Mouse (Mus musculus): ENCODE results near the gene Tspan31. TPM values are rescaled to one million over a fixed set of nuclear protein-coding genes. Genes with fewer than 3 reads are reported as not detected.

Tspan31 gene
- polyA plus RNA-seq (2015; fragmentation: Nextera tagmentation; extraction: Ambion mirVana), result 77.4 and 84.3 TPM in 2 replicates

DNA sequence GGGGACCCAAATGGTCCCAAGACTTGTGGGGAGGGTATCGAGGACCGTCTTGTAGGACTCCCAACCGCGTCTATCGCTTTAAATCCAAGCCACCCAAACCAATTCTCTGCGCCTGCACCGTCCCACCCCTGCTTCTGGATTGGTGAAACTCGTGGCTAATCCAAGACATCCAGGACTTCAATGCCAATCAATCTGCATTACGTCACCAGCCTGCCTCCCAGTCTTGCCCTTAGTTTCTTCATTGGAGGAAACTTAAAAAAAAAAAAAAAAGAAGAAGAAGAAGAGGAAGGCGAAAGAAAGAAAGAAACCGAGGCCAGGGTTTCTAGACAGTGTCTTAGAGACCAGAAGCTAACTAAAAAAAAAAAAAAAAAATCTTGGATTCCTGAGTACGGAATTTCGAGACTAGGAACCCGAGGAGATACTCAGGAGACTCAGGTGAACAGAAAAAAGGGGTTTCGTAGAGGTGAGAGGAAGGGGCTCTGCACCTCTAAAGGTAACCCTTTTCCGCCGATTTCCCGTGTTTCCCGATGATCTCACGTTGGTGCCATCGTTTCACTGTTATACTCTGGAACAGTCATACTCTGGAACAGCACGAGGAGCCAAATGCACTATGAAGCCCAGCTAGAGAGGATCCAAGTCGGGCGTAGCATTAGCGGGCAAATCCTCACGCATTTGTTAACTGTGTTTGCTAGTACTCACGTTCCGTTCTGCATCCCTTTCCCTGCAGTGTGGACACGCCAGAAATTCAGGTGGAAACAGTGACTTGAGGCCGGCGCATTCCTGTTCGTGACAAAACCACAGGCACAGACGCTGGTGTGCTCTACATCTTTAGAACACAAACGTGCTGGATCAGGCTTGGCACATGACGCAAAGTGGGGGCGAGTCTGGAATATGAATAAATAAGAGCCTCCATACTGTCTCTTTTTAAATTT lies at the start of gene Tspan31:
Tspan31 (minus strand) TSS at position 75 of the 932 bp plus-strand sequence.
- WGBS (ENCODE audit: insufficient replicate concordance), result 1% methylated on average over 36 of the region's 36 CpGs
- Histone ChIP-seq H3K27me3 (no peaks in the 10 kb centered on the region), H3K4me3 (replicated peaks) (peak within 1 kb of the TSS; percentile 67), H3K4me2 (peak within 1 kb of the TSS; percentile 85), H3K27ac (replicated peaks) (peak within 1 kb of the TSS; percentile 66), H3K9me3 (replicated peaks) (no peaks in the 10 kb centered on the region), H3K9ac (peak within 1 kb of the TSS; percentile 64), H3K36me3 (replicated peaks) (peaks cover 29% of the 10 kb centered on the region), H3K4me1 (replicated peaks) (peaks cover 58% of the 10 kb centered on the region)
- peak; percentile 84 for ATAC-seq (ENCODE audit: insufficient read depth)

DNA sequence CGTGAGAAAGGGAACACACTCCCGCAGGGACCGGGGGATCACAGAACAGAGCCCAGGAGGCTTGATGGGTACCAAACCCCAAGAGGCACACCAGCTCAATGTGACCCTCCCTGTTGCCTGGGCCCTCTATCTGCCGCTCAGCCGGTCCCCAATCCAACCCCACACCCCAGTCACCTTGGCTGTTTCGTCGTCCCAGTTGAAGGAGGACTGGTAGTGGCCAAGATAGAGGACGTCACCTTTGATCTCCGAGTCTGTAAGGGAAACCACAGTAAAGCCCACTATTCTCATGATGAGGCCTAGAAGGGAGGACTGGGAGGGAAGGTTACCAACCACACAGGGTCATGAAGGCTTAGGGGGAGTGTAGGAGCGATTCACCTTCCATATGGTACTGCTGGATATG lies 49.2 kb upstream of the Tspan31 start:
- H3K9ac ChIP-seq, result no peak overlapping the region
- no peak overlapping the region for H3K4me2 ChIP-seq
- H3K27ac ChIP-seq (replicated peaks), result no peak overlapping the region
- no peaks in the 10 kb centered on the region for H3K27me3 ChIP-seq
- 85% methylated on average over 10 of the region's 10 CpGs for WGBS (ENCODE audit: insufficient replicate concordance)
- no peak overlapping the region for H3K4me3 ChIP-seq (replicated peaks)
- no peak for ATAC-seq (ENCODE audit: insufficient read depth)
- H3K9me3 ChIP-seq (replicated peaks), result no peaks in the 10 kb centered on the region
- H3K4me1 ChIP-seq (replicated peaks), result peaks cover 39% of the 10 kb centered on the region
- H3K36me3 ChIP-seq (replicated peaks), result peaks cover 53% of the 10 kb centered on the region

DNA sequence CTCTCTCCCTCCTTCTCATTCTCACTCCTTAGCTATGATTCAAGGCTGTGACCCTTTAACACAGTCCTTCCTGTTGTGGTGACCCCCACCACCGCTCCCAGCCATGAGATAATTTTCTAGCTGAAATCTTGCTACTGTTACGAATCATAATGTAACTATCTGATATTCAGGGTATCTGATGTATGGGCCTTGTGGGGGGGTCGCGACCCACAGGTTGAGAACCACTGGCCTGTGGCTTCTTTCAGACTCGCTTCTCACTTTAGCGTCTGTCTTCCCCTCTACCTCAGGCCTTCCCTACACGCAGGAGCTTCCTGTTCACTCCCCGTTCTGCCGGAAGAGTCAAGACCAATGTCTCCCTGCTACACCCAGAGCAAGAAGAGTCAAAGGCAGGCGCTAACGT lies 48.4 kb upstream of the Tspan31 start:
- Histone ChIP-seq H3K27ac (replicated peaks) (no peak overlapping the region), H3K9ac (no peak overlapping the region), H3K4me2 (no peak overlapping the region), H3K4me3 (replicated peaks) (no peak overlapping the region), H3K27me3 (no peaks in the 10 kb centered on the region), H3K36me3 (replicated peaks) (peaks cover 56% of the 10 kb centered on the region), H3K4me1 (replicated peaks) (peaks cover 34% of the 10 kb centered on the region), H3K9me3 (replicated peaks) (no peaks in the 10 kb centered on the region)
- ATAC-seq (ENCODE audit: insufficient read depth), result no peak
- 80% methylated on average over 11 of the region's 11 CpGs for WGBS (ENCODE audit: insufficient replicate concordance)

DNA sequence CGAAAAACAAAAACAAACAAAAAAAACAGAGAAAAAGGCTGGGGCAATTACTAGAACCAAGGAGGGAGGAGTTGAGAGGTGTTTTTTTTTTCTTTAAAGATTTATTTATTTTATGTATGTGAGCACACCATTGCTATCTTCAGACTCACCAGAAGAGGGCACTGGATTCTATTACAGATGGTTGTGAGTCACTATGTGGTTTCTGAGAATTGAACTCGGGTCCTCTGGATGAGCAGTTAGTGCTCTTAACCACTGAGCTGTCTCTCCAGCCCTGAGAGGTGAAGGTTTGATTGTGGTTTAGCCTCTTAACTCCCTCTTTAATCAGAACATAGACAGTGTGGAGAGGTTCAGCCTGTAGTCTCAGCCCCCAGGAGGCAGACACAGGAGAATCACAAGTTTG lies 45.0 kb upstream of the Tspan31 start:
- Histone ChIP-seq H3K4me2 (no peak overlapping the region), H3K9ac (no peak overlapping the region), H3K27me3 (no peaks in the 10 kb centered on the region), H3K9me3 (replicated peaks) (no peaks in the 10 kb centered on the region), H3K36me3 (replicated peaks) (peaks cover 75% of the 10 kb centered on the region), H3K4me1 (replicated peaks) (peaks cover 7% of the 10 kb centered on the region), H3K4me3 (replicated peaks) (no peak overlapping the region), H3K27ac (replicated peaks) (no peak overlapping the region)
- 49% methylated on average over 2 of the region's 2 CpGs for WGBS (ENCODE audit: insufficient replicate concordance)
- ATAC-seq (ENCODE audit: insufficient read depth), result no peak

DNA sequence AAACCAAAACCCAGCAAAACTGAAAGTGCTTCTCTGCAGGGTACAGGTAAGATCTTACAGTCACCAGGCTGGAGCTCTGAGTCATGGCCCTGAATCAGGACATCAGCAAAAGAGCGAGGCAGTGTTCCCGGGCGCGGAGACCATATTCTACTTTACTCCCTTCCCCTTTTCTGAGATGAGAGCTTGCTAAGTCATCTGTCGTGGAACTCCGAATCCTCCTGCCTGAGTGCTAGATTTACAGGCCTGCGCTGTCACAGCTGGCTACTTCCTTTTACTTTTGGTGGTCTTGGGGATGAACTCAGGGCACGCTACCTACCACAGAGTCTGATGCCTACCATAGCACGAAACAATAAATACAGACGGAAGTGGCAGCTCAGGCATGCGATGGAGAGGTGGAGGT lies 44.3 kb upstream of the Tspan31 start:
- Histone ChIP-seq H3K27ac (replicated peaks) (no peak overlapping the region; the same call in 1 of the 2 replicates), H3K9ac (no peak overlapping the region), H3K4me2 (no peak overlapping the region), H3K36me3 (replicated peaks) (peaks cover 72% of the 10 kb centered on the region), H3K9me3 (replicated peaks) (no peaks in the 10 kb centered on the region), H3K4me1 (replicated peaks) (peaks cover 1% of the 10 kb centered on the region; the same call in 1 of the 2 replicates), H3K27me3 (no peaks in the 10 kb centered on the region), H3K4me3 (replicated peaks) (no peak overlapping the region)
- 63% methylated on average over 11 of the region's 11 CpGs for WGBS (ENCODE audit: insufficient replicate concordance)
- ATAC-seq (ENCODE audit: insufficient read depth), result no peak

DNA sequence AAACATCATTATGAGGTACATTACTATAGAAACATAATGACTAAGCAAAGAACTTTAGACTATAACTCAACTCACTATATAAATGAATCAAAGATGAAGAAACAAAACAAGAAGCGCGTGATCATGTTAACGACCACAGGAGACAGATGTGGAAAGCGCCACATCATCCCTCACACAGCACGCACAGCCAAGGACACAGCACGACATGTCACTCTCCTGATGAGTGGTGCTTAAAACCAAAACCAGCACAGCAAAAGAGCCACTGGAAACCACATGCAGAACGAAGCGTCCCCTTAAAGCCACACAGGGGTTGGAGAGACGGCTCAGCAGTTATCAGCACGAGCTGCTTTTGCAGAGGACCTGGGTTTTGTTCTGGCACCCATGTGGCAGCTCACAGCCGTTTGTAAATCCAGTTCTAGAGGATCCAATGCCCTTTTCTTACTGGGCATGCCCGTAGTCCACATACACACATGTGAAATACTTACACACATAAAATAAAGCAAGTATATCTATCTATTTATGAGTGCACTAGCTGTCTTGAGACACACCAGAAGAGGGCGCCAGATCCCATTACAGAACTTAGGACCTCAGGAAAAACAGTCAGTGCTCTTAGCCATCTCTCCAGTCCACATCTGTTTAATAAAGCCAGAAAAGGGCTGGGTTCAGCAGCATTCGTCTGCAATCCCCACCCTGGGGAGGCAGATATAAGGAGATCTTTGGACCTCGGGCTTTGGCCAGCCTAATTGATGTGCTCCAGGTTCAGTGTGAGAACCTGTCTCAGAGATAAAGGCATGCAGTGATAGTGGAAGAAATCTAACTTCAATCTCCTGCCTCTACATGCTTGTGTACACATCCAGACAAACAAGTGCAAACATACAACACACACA lies 41.2 kb upstream of the Tspan31 start:
- Histone ChIP-seq H3K27me3 (no peaks in the 10 kb centered on the region), H3K4me2 (no peak overlapping the region), H3K27ac (replicated peaks) (no peak overlapping the region), H3K4me1 (replicated peaks) (peaks cover 25% of the 10 kb centered on the region), H3K9ac (no peak overlapping the region), H3K9me3 (replicated peaks) (no peaks in the 10 kb centered on the region), H3K4me3 (replicated peaks) (no peak overlapping the region), H3K36me3 (replicated peaks) (peaks cover 40% of the 10 kb centered on the region)
- ATAC-seq (ENCODE audit: insufficient read depth), result no peak
- 66% methylated on average over 15 of the region's 15 CpGs for WGBS (ENCODE audit: insufficient replicate concordance)

DNA sequence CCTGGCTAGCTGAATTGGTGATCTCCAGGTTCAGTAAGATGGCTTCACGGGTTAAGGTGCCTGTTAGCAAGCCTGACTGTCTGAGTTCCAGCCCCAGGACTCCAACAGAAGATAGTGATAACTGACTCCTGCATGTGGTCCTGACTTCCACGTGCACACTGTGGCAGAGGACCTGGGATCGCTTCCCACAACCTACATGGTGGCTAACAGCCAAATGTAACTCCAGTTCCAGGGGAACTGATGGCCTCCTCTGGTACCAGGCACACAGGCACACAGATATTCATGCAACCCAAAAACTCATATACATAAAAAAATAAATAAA lies 38.2 kb upstream of the Tspan31 start:
- Histone ChIP-seq H3K27ac (replicated peaks) (peak overlapping the region; percentile 49), H3K4me3 (replicated peaks) (no peak overlapping the region), H3K4me1 (replicated peaks) (peaks cover 35% of the 10 kb centered on the region), H3K27me3 (no peaks in the 10 kb centered on the region), H3K4me2 (peak overlapping the region; percentile 37), H3K9me3 (replicated peaks) (no peaks in the 10 kb centered on the region), H3K9ac (no peak overlapping the region), H3K36me3 (replicated peaks) (peaks cover 24% of the 10 kb centered on the region)
- WGBS (ENCODE audit: insufficient replicate concordance), result 26% methylated on average over 3 of the region's 3 CpGs
- ATAC-seq (ENCODE audit: insufficient read depth), result peak; percentile 41

DNA sequence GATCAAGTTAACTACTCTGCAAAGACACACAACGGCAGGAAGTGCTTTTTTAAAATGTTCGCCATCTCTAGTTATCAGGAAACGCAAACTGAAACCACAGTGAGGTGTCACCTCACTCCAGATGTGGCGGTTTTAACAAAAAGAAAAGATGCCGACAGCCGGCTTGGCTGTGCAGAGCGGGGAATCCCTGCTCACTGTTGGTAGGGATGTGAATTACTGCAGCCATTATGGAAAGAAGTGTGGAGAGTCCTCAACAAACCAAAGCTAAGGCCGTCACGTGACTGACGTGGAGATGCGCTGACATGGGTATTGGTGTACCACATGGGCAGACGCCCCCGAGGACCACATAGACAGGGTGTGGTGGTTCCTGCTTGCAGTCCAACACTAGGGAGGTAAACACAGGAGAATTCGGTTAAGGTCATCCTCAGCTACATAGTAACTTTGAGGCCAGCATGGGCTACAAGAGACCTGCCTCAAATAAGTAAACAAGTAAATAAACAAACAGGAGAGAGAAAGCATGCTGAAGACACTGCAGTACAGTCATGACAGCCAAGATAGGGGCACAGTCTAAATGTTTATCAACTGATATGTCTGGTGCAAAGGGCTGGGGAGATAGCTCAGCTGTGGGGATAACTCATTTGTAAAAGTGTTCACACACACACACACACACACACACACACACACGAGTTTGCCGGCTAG lies 37.6 kb upstream of the Tspan31 start:
- 22% methylated on average over 16 of the region's 16 CpGs for WGBS (ENCODE audit: insufficient replicate concordance)
- peak overlapping the region; percentile 49 for H3K27ac ChIP-seq (replicated peaks)
- no peaks in the 10 kb centered on the region for H3K9me3 ChIP-seq (replicated peaks)
- peak overlapping the region; percentile 37 for H3K4me2 ChIP-seq
- peak; percentile 79 for ATAC-seq (ENCODE audit: insufficient read depth)
- no peaks in the 10 kb centered on the region for H3K27me3 ChIP-seq
- no peak overlapping the region for H3K4me3 ChIP-seq (replicated peaks)
- H3K4me1 ChIP-seq (replicated peaks), result peaks cover 35% of the 10 kb centered on the region
- H3K9ac ChIP-seq, result no peak overlapping the region
- peaks cover 21% of the 10 kb centered on the region for H3K36me3 ChIP-seq (replicated peaks)

DNA sequence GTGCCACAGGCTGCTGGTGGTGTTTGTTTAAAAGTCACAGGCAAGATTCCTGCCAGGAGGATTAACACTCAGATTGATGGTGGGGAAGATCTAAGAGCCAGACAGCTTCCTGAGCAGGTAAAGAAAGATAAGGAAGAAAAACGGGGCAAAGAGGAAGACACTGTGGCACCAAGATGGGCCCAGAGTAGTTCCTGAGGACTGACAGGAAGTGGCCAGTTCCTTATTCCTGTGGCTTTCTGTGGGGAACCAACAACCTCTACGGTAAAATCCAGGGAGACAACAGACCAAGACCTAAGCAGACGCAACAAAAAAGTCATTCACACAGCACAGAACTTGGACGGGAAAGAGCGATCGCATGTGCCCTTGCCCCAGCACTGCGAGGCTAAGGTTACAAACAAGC lies 33.6 kb upstream of the Tspan31 start:
- Histone ChIP-seq H3K27me3 (no peaks in the 10 kb centered on the region), H3K4me3 (replicated peaks) (no peak overlapping the region), H3K4me2 (0 out of 2 replicates have a peak overlapping the region, but pooled peaks have one; percentile 15), H3K9me3 (replicated peaks) (no peaks in the 10 kb centered on the region), H3K9ac (no peak overlapping the region), H3K4me1 (replicated peaks) (peaks cover 47% of the 10 kb centered on the region), H3K27ac (replicated peaks) (no peak overlapping the region), H3K36me3 (replicated peaks) (peaks cover 19% of the 10 kb centered on the region)
- 25% methylated on average over 7 of the region's 7 CpGs for WGBS (ENCODE audit: insufficient replicate concordance)
- ATAC-seq (ENCODE audit: insufficient read depth), result no peak

DNA sequence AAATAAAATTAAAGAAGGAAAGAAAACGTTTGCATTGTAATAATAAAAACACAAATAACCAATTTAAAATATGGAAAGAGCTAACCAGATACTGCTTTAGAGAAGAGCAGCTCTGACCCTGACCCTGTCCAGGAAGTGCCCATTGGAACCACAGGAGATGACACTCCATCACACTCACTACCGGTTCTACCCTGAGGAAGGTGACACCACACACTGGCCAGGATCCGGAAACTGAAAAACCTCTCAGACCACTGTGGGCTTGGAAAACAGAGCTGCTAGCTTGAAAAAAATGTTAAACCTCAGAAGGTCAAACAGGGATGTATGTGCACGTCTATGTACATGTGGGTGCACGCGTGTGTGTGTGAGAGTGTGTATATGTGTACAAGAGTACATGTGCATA lies 31.1 kb upstream of the Tspan31 start:
- H3K36me3 ChIP-seq (replicated peaks), result peaks cover 44% of the 10 kb centered on the region
- no peaks in the 10 kb centered on the region for H3K27me3 ChIP-seq
- ATAC-seq (ENCODE audit: insufficient read depth), result no peak
- WGBS (ENCODE audit: insufficient replicate concordance), result 53% methylated on average over 6 of the region's 6 CpGs
- H3K27ac ChIP-seq (replicated peaks), result 0 out of 2 replicates have a peak overlapping the region, but pooled peaks have one; percentile 51
- H3K4me1 ChIP-seq (replicated peaks), result peaks cover 29% of the 10 kb centered on the region
- H3K4me2 ChIP-seq, result no peak overlapping the region
- H3K9me3 ChIP-seq (replicated peaks), result no peaks in the 10 kb centered on the region
- no peak overlapping the region for H3K9ac ChIP-seq
- no peak overlapping the region for H3K4me3 ChIP-seq (replicated peaks)
